Mouse (Mus musculus) C3H10T1/2 (cell line): Measurements from ENCODE around the gene Zkscan8. TPM values are rescaled to one million over a fixed set of nuclear protein-coding genes. Genes with fewer than 3 reads are reported as not detected.

Source experiments
- polyA plus RNA-seq, 2 experiments: library from polyadenylated mRNA; unstranded; fragments of >200 nt; fragmentation: generic; extraction: Trizol; gene quantifications; one replicate each; pipeline ENCODE4 v1.2.1; 2012; ENCODE audit warnings: missing spikeins in 2 of 2

The Zkscan8 gene
- 1 to 10 TPM in 1 of 2 experiments, under 1 TPM in 1; 0.26 to 1.2 TPM for polyA plus RNA-seq

DNA sequence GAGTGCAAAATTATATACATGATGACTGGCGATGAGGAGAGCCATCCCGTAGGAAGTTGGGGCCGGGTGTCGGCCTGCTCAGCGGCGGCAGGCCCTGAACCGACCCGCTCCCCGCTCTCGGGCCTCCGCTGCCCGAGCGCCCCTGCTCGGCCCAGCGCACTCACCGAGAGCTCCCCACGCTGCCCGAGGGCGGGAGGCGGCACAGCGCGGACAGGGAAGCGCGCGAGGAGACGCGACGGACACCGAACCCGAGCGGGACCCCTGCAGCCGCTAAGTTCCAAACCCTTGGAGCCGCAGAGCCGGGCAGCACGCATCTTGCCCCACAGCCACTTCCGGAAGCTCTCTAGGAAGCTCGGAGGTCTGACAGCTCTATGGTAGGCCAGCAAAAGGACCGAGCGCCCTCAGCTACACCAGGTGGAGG, at the start of gene Zkscan8:
Zkscan8 (minus strand) TSS at position 340 of the 421 bp plus-strand sequence.

DNA sequence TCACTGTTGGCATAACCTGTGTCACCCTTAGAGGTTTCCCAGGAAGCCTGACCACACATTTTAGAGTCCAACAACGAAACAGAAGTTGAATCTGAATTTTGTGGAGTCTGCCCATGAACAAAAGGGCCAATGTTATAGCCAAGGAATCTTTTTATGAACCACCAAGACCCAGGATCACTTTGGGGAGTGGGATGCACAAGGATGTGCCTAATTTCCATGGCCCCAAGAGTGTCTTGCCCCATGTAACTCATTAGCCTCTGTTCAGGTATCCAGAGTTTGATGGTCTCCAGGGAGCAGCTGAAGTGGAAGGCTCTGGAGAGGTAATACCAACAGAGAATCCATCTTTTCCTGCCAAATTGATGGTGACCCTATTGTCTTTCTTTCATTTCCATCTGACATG, 28.9 kb upstream of the Zkscan8 start, which contains the start of gene Olfr1535:
Olfr1535 (minus strand) TSS at position 101 of the 400 bp plus-strand sequence.

GRCm38 (mm10) chr13:21542708-21543107, 11.8 kb upstream of the Zkscan8 start, which contains the start of gene Olfr1366:
Gene Olfr1366, minus strand, starts transcription at chr13:21542808.

DNA sequence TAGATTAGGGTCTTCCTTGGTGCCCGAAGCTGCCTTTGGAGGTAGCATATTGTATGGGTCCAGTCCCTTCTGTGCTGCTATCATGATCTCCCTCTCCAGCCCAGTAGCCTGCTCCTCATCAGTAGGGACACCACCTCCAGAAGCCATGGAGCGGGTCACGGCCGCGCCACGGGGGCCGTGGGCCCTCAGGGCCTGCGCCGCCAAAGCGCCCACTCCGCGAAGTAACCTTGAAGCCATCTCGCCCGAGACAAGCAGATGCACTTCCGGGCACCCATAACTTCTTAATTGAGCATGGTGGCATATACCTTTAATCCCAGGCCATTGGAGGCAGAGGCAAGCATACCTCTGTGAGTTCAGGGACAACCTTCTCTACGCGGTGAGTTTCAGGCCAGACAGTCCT, 29.7 kb downstream of the Zkscan8 start, which contains the start of gene Gm11273:
Gm11273 (minus strand) TSS at position 237 of the 400 bp plus-strand sequence.

GRCm38 (mm10) chr13:21495080-21495479, 35.8 kb downstream of the Zkscan8 start, which contains the start of gene AK157302:
Gene AK157302, plus strand, starts transcription at chr13:21495223.

DNA sequence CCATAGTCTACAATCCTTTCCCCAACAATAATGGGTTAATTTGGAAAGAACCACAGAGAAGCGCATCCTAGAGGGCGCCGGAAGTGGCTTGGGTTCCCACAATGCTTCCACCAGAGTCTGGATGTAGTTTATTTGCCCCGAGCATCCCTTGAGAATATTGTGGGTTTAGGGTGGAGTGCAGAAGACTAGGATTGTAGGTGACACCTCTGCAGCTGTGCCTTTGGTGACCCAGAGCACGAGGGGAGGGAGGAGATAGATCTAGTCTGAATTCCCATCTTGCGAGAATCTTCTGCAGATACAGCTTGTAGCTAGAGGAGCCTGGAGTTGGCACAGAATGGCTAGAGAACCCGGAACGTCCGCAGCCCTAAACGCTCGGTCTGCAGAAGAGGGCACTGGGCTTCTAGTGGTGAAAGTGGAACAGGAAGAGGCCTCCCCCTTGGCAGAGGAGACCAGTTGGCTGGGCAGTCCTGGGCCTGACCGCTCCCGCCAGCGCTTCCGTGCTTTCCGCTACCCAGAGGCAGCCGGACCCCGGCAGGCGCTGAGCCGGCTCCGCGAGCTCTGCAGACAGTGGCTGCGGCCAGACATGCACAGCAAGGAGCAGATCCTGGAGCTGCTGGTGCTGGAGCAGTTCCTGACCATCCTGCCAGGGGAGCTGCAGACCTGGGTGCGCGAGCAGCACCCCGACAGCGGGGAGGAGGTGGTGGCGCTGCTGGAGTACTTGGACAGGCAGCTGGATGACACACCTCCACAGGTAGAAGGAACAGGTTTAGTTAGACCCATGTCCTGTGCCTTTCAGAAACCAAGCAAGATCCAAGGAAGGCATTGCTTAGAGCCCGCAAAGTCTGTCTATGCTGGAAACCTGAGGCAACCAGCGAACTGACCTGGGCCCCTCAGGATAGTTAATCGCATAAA, 51.9 kb downstream of the Zkscan8 start, which contains the start of the genes Zkscan4 and Gm10065:
Zkscan4 (plus strand) TSS at position 149 of the 912 bp plus-strand sequence.
Gm10065 (minus strand) TSS at position 683 of the 912 bp plus-strand sequence.

GRCm38 (mm10) chr13:21468061-21469019, 62.6 kb downstream of the Zkscan8 start, which contains the start of gene Nkapl:
Gene Nkapl, minus strand, starts transcription at chr13:21468509.

Other genes starting within 250 kb of the Zkscan8 start
- gene Gpx5, start 238.4 kb downstream of the Zkscan8 start, polyA plus RNA-seq: not detected
- gene Gpx6, start 219.0 kb downstream of the Zkscan8 start, polyA plus RNA-seq: not detected
- not detected for gene Olfr1367, start 184.2 kb downstream of the Zkscan8 start, polyA plus RNA-seq
- 1 to 10 TPM in 1 of 2 experiments, under 1 TPM in 1; 0.33 to 4.3 TPM for gene Zscan12, start 168.3 kb downstream of the Zkscan8 start, polyA plus RNA-seq
- 10 to 100 TPM in 1 of 2 experiments, 1 to 10 TPM in 1; 1.0 to 19.6 TPM for gene Zkscan3, start 128.4 kb downstream of the Zkscan8 start, polyA plus RNA-seq
- not detected for gene Pgbd1, start 90.1 kb downstream of the Zkscan8 start, polyA plus RNA-seq
- gene Zscan26, start 77.4 kb downstream of the Zkscan8 start, polyA plus RNA-seq: 1 to 10 TPM in 1 of 2 experiments, under 1 TPM in 1; 0.18 to 5.0 TPM
- gene Nkapl, start 62.6 kb downstream of the Zkscan8 start, polyA plus RNA-seq: not detected
- under 1 TPM in 1 of 2 experiments, not detected in 1; 0.33 TPM for gene Zkscan4, start 52.2 kb downstream of the Zkscan8 start, polyA plus RNA-seq
- gene Gm10065, start 51.7 kb downstream of the Zkscan8 start, polyA plus RNA-seq: not detected
- gene AK157302, start 35.9 kb downstream of the Zkscan8 start, polyA plus RNA-seq: under 1 TPM; 0.14 to 0.60 TPM
- gene Gm11273, start 29.7 kb downstream of the Zkscan8 start, polyA plus RNA-seq: 10 to 100 TPM; 15.6 to 26.8 TPM
- under 1 TPM; 0.01 to 0.05 TPM for gene Olfr1366, start 11.7 kb upstream of the Zkscan8 start, polyA plus RNA-seq
- gene Olfr1535, start 28.8 kb upstream of the Zkscan8 start, polyA plus RNA-seq: not detected
- gene Olfr1364, start 50.6 kb upstream of the Zkscan8 start, polyA plus RNA-seq: not detected
- gene Olfr1362, start 82.9 kb upstream of the Zkscan8 start, polyA plus RNA-seq: not detected
- gene Olfr11, start 111.4 kb upstream of the Zkscan8 start, polyA plus RNA-seq: under 1 TPM in 1 of 2 experiments, not detected in 1; 0.02 TPM
- not detected for gene Olfr1361, start 132.3 kb upstream of the Zkscan8 start, polyA plus RNA-seq
- gene Olfr1360, start 146.3 kb upstream of the Zkscan8 start, polyA plus RNA-seq: not detected
- gene Olfr1359, start 167.0 kb upstream of the Zkscan8 start, polyA plus RNA-seq: not detected
- 10 to 100 TPM in 1 of 2 experiments, 1 to 10 TPM in 1; 3.1 to 18.5 TPM for gene Hist1h2bl, start 185.0 kb upstream of the Zkscan8 start, polyA plus RNA-seq
- gene Hist1h2ai, start 185.3 kb upstream of the Zkscan8 start, polyA plus RNA-seq: 10 to 100 TPM; 16.9 to 23.6 TPM
- 10 to 100 TPM; 14.5 to 88.7 TPM for gene Hist1h3h, start 186.5 kb upstream of the Zkscan8 start, polyA plus RNA-seq
- gene Hist1h2bm, start 190.9 kb upstream of the Zkscan8 start, polyA plus RNA-seq: 10 to 100 TPM in 1 of 2 experiments, 1 to 10 TPM in 1; 2.2 to 12.6 TPM
- gene Hist1h4j, start 203.9 kb upstream of the Zkscan8 start, polyA plus RNA-seq: 1 to 10 TPM; 4.2 to 5.5 TPM
- 10 to 100 TPM in 1 of 2 experiments, 1 to 10 TPM in 1; 7.8 to 28.2 TPM for gene Hist1h4k, start 219.4 kb upstream of the Zkscan8 start, polyA plus RNA-seq
- 10 to 100 TPM in 1 of 2 experiments, 1 to 10 TPM in 1; 2.8 to 17.3 TPM for gene Hist1h2ak, start 222.7 kb upstream of the Zkscan8 start, polyA plus RNA-seq
- 1 to 10 TPM; 2.0 to 7.9 TPM for gene Hist1h2bn, start 223.0 kb upstream of the Zkscan8 start, polyA plus RNA-seq
- 1 to 10 TPM; 1.6 to 7.5 TPM for gene Hist1h1b, start 249.5 kb upstream of the Zkscan8 start, polyA plus RNA-seq